Mouse (Mus musculus): ENCODE measurements around the gene Pten. TPM values are rescaled to one million over a fixed set of nuclear protein-coding genes. Genes with fewer than 3 reads are reported as not detected.
A peak's percentile ranks its signal among the peaks of the same experiment; 100 is the strongest.

Pten gene
- total and polyA plus RNA-seq, 2 experiments from 2014 or later = 12.3 to 122 TPM

DNA sequence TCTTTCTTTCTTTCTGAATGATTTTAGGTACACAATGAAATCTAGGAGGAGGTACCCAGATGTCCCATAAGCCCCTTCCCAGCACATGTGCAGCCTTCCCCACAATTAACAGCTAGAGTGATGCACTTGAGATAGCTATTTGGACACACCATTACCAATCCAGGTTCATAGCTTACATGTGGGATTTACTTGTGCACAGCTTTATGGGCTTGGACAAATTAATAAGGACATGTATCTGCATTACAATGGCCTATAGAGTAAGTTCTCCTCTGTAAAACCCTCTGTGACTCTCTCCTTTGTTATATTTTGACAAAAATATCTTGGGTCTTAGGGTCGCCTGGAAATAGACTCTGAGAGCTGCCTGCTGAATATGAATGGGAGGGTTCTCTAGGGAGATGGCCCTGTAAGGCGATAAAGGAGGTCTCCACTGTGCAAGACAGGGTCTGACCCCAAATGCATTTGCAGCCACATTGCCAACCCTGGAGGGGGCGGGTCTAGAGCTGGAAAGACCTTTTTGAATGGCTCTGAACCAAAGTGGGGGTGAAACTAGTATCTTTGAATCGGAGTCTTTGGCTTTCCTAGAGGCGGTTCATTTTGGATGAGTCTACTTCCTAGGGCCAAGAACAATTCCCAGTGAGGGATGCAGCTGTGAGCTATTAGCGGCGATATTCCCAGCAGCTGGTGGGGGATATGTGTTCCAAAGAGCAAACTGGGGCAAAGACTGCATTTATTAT is 116.8 kb downstream of the Pten start:
- H3K9ac ChIP-seq = no peak overlapping the region
- ATAC-seq (peak; percentile 79), DNase-seq (no peak)
- no peak overlapping the region for H3K4me2 ChIP-seq (ENCODE audit: low read depth)
- no peaks in the 10 kb centered on the region for H3K4me1 ChIP-seq (ENCODE audit: insufficient read depth)
- H3K4me3 ChIP-seq (ENCODE audit: low read depth, low read length) = no peak overlapping the region
- H3K36me3 ChIP-seq (ENCODE audit: insufficient read depth) = no peaks in the 10 kb centered on the region
- 29% methylated on average over 7 of the region's 7 CpGs for WGBS
- no peak for TF ChIP-seq CTCF (IDR thresholded peaks at IDR 0.05; ENCODE audit: low read depth)
- H3K9me3 ChIP-seq (ENCODE audit: low read length) = no peaks in the 10 kb centered on the region
- no peaks in the 10 kb centered on the region for H3K27me3 ChIP-seq (ENCODE audit: insufficient read depth, low read length)
- H3K27ac ChIP-seq (ENCODE audit: low read depth, low read length) = no peak overlapping the region; the same call in 1 of the 2 replicates

Other genes starting within 250 kb of the Pten start
- 3.3 and 3.8 TPM in 2 replicates for gene Papss2, start 161.7 kb upstream of the Pten start, total RNA-seq (2014; rRNA removed)
- 0.86 and 1.2 TPM in 2 replicates for gene Papss2, start 161.7 kb upstream of the Pten start, polyA plus RNA-seq (2015; fragmentation: Nextera tagmentation; extraction: Ambion mirVana)
- 135 and 173 TPM in 2 replicates for gene Atad1, start 17.7 kb upstream of the Pten start, total RNA-seq (2014; rRNA removed)
- 119 and 121 TPM in 2 replicates for gene Atad1, start 17.7 kb upstream of the Pten start, polyA plus RNA-seq (2015; fragmentation: Nextera tagmentation; extraction: Ambion mirVana)